Mouse (Mus musculus) embryonic facial prominence, embryonic 10.5 days (tissue): ENCODE results near the gene Hoxb6. TPM values are rescaled to one million over a fixed set of nuclear protein-coding genes. Genes with fewer than 3 reads are reported as not detected.

Source experiments
- DNase-seq: peaks from one replicate; pipeline ENCODE4 v3.0.0-alpha.2; 2017; ENCODE audit warnings: low spot score
- H3K27ac ChIP-seq: fragments of 300-500 bp; sonication (generic); replicated peaks from 2 replicates; pipeline ENCODE4 v1.5.1; 2016; ENCODE audit warnings: mild to moderate bottlenecking
- H3K27me3 ChIP-seq: fragments of 300-500 bp; sonication (generic); replicated peaks from 2 replicates; pipeline ENCODE4 v1.6.1; 2016; ENCODE audit warnings: low read depth, mild to moderate bottlenecking; ENCODE audit not compliant: poor library complexity, severe bottlenecking
- H3K36me3 ChIP-seq: fragments of 300-500 bp; sonication (generic); replicated peaks from 2 replicates; pipeline ENCODE4 v1.6.1; 2016; ENCODE audit warnings: mild to moderate bottlenecking, moderate library complexity
- H3K4me1 ChIP-seq: fragments of 300-500 bp; sonication (generic); 2 replicates; pipeline ENCODE4 v1.6.1; 2016
- H3K4me3 ChIP-seq: fragments of 300-500 bp; sonication (generic); 2 replicates; pipeline ENCODE4 v1.5.1; 2016; ENCODE audit warnings: mild to moderate bottlenecking, moderate library complexity
- H3K9me3 ChIP-seq: fragments of 300-500 bp; sonication (generic); 2 replicates; pipeline ENCODE4 v1.6.1; 2016; ENCODE audit warnings: mild to moderate bottlenecking
- WGBS: fragments of 180-500 bp; shearing (Covaris S2); methylation state at CpG from one replicate; pipeline ENCODE4 v1.1.7; 2016; 5-methylcytosine and 5-hydroxymethylcytosine counted together
- polyA plus RNA-seq: library from polyadenylated mRNA; unstranded; fragments of >200 nt; fragmentation: Nextera tagmentation; extraction: Ambion mirVana; gene quantifications from 2 replicates; pipeline ENCODE4 v1.2.1, GENCODE M21; 2016

The Hoxb6 gene
- polyA plus RNA-seq, 1 experiment from 2014 or later, result not detected

DNA sequence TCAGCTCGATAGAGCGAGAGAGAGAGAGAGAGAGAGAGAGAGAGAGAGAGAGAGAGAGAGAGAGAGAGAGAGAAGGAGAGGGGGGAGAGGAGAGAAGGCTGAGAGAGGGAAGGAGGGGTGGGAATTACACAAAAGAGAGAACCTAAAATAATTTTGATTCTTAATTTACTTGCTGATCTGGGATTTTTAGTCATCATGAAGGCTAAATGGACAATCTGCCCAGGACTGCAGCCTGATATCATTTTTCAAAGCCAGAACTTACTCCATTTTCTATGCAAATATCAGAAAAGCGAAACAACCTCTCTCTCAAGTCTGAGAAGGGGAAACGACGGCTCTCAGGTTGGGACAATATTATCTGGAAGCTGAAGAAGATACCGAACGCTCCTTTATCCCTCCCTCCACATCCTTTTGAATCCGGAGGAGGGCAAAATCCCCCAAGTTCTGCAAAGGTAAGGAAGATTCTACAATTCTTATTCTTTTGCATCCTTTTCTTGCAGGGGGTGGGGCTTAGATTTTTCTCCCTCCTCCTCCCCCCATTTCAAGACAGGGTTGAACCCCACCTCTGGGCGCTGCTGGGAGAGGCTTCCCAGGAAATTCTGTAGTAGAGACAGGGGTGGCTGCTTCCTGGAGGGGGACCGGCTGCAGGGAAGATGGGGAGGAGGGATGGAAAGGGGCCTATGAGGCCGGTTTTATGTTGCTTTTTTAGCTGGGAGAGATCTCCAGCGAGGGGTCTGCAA, 457 bp downstream of the Hoxb6 start:
- Histone ChIP-seq H3K9me3 (no peaks in the 10 kb centered on the region), H3K27ac (no peak overlapping the region), H3K4me3 (no peak overlapping the region), H3K36me3 (no peaks in the 10 kb centered on the region), H3K27me3 (peaks cover 100% of the 10 kb centered on the region), H3K4me1 (no peaks in the 10 kb centered on the region)
- under 1% methylated on average over 12 of the region's 12 CpGs for WGBS
- DNase-seq, result no peak

DNA sequence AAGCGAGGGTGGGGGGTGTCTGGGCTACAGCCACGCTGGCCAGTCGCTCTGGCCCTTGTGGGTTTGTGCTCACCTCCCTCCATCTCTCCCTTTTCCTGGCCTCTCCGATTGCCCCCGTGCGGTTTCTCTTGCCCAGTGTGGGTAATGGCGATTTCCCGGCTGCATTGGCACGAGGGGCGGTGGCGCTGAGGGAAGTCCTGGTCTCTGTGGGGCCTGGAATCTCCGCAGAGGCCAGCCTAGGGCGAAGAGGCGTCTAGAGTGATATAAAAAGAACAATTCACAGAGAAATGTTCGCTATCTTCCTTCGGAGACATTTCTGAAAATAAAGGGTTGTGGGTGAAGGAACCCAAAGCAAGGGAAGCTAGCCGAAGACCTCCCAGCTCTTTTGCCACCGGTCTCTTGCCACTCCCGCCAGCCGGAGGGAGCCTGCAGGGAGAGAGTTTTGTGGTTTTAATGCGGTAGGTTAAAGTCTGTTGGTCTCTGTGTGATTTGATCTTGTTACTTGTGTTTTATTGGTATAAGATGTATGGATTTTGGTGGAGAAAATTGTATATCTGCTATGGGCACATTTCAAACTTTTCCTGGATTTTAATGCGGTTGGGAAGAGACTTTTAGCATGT, 1.1 kb downstream of the Hoxb6 start:
- no peaks in the 10 kb centered on the region for H3K4me1 ChIP-seq
- peaks cover 100% of the 10 kb centered on the region for H3K27me3 ChIP-seq
- no peak overlapping the region for H3K27ac ChIP-seq
- WGBS, result 1% methylated on average over 22 of the region's 22 CpGs
- H3K4me3 ChIP-seq, result no peak overlapping the region
- no peaks in the 10 kb centered on the region for H3K9me3 ChIP-seq
- DNase-seq, result no peak
- H3K36me3 ChIP-seq, result no peaks in the 10 kb centered on the region

DNA sequence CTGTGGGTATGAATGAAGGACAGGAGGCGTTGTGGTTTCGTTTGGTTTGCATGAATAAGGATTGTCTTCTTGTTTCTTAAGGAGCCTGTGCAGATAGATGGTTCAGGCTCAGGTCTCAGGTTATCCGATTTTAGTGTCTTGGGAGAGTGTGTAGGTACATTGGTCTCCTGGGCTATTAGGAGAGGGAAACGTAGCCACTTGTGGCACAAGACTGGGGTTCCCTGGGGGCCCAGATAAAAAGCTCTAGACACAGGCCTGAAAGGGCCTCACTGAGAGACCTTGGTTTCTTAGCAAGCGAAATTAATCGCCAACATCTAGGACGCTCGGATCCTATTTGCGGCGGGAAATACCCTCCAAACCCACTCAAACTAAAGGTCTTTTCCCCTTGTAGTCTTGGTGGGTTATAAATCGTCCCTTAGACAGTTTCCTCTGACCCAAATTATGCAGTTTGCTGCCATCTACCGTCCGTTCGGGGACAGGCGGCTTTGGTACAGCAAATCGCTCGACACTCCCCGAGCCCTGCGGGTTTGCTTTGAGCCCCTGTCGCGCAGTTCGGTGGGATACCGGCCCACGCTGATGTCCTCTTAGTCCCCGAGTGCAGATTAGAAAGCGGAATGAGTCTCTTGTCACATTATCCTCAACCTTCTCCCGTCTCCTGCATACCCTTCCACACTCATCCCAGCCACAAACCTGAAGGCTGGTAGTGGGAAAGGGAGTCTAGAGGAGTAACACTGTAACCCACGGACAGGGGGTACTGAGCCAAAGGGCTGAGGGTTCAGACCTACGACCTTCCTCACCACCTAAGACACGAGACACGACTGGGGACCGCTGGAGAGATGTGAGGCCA, 2.2 kb downstream of the Hoxb6 start:
- peaks cover 4% of the 10 kb centered on the region for H3K4me1 ChIP-seq
- H3K9me3 ChIP-seq, result no peaks in the 10 kb centered on the region
- peak; percentile 82 for DNase-seq
- no peak overlapping the region for H3K4me3 ChIP-seq
- no peak overlapping the region for H3K27ac ChIP-seq
- no peaks in the 10 kb centered on the region for H3K36me3 ChIP-seq
- WGBS, result under 1% methylated on average over 32 of the region's 32 CpGs
- peaks cover 100% of the 10 kb centered on the region for H3K27me3 ChIP-seq

DNA sequence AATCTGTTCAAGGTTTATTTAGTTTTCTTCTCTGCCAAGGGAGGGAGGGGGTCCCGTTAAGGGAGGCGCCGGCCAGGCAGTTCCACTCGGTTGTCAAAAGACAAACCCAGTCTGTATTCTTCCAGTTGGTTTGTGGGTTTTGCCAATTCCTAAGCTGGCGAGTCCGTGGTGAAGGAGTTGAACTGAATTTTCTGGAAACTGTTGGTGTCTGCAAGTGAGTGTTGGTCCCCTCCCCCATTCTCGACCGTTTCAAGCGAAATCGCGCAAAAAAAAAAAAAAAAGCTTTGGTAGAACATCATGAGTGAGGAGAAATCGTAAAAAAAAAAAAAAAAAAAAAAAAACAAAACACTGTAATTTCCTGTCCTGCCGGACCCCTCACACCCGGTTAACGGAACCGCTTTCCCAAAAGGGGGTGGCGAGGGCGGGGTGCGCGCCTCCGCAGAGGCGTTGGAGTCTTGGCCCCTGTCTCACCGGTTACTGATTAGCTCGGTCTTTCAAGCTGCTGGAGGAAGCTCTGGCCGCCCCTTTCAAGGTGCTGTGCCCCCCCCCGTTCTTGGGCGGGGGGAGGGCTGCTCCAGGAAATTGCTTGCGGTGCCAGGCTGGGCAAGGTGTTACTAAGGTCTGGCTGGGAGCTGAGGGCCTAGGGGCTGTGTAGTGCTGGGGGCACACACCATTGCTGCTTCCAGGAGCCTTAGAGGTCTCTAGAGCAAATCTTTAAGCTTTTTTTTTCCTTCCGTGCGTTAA, 3.0 kb downstream of the Hoxb6 start:
- Histone ChIP-seq H3K27ac (no peak overlapping the region), H3K9me3 (no peaks in the 10 kb centered on the region), H3K27me3 (peaks cover 100% of the 10 kb centered on the region), H3K4me3 (no peak overlapping the region), H3K4me1 (peaks cover 6% of the 10 kb centered on the region), H3K36me3 (no peaks in the 10 kb centered on the region)
- 1% methylated on average over 30 of the region's 30 CpGs for WGBS
- DNase-seq, result no peak

DNA sequence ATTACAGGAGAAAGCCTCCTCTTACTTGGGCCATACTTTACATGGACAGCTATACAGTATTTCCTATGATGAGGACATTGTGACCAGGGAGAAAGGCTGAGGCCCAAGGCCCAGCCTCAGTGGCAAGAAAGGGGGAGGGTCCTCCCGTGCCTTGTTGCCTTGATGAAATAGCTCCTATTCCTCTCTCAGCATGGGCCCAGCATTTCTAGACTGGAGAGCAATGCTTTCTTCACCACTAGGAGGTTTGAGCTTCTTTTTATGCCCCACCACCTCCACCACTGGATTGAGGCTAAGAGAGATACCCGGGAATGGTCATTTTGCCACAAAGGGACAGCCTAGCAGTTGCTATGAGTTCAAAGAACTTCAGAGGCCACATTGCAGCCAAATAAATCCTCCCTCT, 4.7 kb downstream of the Hoxb6 start:
- Histone ChIP-seq H3K27me3 (peaks cover 100% of the 10 kb centered on the region), H3K36me3 (no peaks in the 10 kb centered on the region), H3K9me3 (no peaks in the 10 kb centered on the region), H3K27ac (no peak overlapping the region), H3K4me3 (no peak overlapping the region), H3K4me1 (peaks cover 14% of the 10 kb centered on the region)
- under 1% methylated on average over 2 of the region's 2 CpGs for WGBS
- DNase-seq, result no peak

DNA sequence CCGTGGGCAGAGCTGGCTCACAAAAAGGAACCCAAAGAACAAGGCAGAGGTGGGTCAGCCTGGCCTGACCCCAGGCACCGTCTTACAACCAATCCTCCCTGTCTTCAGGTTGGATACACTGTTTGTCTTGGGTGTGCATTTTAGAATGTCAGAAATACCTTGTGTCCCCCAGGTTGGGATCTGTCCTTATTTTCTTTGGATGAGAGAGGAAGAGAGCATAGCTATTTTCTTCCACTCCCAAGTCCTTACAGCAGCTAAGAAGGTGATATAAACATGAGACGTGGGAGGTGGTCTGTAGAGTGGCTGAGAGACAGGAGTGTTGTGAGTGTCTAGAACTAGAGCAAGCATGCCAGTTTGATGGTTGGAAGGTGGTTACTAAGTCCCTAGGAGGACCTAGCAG, 5.2 kb downstream of the Hoxb6 start:
- H3K4me1 ChIP-seq, result peaks cover 14% of the 10 kb centered on the region
- DNase-seq, result no peak
- peaks cover 100% of the 10 kb centered on the region for H3K27me3 ChIP-seq
- no peak overlapping the region for H3K4me3 ChIP-seq
- H3K9me3 ChIP-seq, result no peaks in the 10 kb centered on the region
- H3K36me3 ChIP-seq, result no peaks in the 10 kb centered on the region
- no peak overlapping the region for H3K27ac ChIP-seq
- WGBS, result 1% methylated on average over 3 of the region's 3 CpGs

DNA sequence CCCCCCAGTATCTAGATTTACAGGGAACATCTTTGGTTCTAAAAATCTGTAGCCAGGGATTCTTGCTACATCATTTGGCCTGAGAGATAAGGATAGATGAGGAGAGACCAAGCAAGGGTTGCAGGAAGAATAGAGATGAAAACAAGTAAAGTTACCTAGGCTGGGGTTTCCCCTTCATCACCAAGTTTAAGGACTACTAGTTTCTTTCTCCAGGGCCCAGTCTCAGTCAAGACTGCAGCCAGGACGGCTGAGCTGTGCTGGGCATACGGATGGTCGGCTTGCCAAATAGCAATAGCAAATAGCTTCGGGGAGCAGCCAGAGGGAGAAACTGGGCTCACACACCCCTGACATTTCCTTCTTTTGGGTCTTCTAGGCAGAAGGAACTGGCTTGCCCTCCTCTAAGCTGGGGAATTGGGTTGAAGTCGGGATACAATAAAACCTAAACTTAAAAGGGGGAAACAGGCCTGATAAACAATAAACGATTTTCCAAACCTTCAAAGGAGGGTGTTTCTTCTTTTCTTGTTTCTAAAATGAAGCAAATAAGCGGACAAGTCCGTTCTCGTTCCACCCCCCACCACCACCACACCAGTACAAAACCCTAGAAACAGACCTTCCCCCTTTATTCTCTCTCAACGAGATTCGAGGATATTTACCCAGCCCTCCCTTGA, 5.8 kb downstream of the Hoxb6 start:
- peaks cover 14% of the 10 kb centered on the region for H3K4me1 ChIP-seq
- DNase-seq, result no peak
- WGBS, result 3% methylated on average over 11 of the region's 11 CpGs
- H3K9me3 ChIP-seq, result no peaks in the 10 kb centered on the region
- H3K4me3 ChIP-seq, result no peak overlapping the region
- no peak overlapping the region for H3K27ac ChIP-seq
- no peaks in the 10 kb centered on the region for H3K36me3 ChIP-seq
- H3K27me3 ChIP-seq, result peaks cover 100% of the 10 kb centered on the region

DNA sequence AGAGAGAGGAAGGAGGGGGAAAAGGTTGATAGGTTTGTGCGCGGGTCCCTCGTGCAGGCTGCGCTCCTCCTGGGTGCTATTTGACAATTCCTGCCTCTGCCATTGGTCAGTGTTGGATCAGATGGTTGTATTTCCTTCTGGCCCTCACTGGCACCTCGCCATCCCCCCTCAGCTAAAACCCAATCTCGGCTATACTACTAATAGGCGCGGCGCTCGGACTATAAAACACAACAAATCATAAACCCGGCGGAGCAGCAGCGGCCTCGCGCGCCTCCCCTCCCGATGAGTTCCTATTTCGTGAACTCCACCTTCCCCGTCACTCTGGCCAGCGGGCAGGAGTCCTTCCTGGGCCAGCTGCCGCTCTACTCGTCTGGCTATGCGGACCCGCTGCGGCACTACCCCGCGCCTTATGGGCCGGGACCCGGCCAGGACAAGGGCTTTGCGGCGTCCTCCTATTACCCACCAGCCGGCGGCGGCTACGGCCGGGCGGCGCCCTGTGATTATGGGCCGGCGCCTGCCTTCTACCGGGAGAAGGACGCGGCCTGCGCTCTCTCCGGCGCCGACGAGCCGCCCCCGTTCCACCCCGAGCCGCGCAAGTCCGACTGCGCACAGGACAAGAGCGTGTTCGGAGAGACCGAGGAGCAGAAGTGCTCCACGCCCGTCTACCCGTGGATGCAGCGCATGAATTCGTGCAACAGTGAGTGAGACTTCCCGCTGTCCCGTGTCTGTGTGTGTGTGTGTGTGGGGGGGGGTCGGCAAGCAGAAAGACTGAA, 6.8 kb downstream of the Hoxb6 start:
- WGBS, result under 1% methylated on average over 66 of the region's 66 CpGs
- H3K4me1 ChIP-seq, result peaks cover 21% of the 10 kb centered on the region
- DNase-seq, result peak; percentile 70
- no peak overlapping the region for H3K4me3 ChIP-seq
- no peaks in the 10 kb centered on the region for H3K9me3 ChIP-seq
- H3K27ac ChIP-seq, result no peak overlapping the region
- peaks cover 100% of the 10 kb centered on the region for H3K27me3 ChIP-seq
- no peaks in the 10 kb centered on the region for H3K36me3 ChIP-seq

DNA sequence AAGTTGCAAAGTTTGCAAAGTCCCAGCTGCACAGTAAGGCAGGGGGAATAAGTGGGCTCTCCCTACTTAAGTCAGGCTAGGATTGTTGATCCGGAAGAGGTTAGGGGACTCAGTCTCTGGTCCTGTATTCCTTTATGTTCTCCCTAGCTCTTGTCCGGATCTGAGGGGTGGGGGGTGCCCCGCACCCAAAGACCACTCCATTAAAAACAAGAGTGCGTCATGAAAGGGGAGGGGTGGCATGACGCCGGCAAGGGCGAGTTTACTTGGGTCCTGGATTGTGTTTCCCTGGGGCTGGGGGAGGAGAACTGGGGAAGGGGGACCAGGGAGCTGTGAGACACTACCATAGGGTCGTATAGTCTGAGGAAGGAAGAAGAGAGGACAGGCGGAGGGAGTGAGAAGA, 7.5 kb downstream of the Hoxb6 start:
- peaks cover 100% of the 10 kb centered on the region for H3K27me3 ChIP-seq
- H3K9me3 ChIP-seq, result no peaks in the 10 kb centered on the region
- no peak for DNase-seq
- 1% methylated on average over 9 of the region's 9 CpGs for WGBS
- no peak overlapping the region for H3K4me3 ChIP-seq
- H3K4me1 ChIP-seq, result peaks cover 21% of the 10 kb centered on the region
- no peak overlapping the region for H3K27ac ChIP-seq
- no peaks in the 10 kb centered on the region for H3K36me3 ChIP-seq

DNA sequence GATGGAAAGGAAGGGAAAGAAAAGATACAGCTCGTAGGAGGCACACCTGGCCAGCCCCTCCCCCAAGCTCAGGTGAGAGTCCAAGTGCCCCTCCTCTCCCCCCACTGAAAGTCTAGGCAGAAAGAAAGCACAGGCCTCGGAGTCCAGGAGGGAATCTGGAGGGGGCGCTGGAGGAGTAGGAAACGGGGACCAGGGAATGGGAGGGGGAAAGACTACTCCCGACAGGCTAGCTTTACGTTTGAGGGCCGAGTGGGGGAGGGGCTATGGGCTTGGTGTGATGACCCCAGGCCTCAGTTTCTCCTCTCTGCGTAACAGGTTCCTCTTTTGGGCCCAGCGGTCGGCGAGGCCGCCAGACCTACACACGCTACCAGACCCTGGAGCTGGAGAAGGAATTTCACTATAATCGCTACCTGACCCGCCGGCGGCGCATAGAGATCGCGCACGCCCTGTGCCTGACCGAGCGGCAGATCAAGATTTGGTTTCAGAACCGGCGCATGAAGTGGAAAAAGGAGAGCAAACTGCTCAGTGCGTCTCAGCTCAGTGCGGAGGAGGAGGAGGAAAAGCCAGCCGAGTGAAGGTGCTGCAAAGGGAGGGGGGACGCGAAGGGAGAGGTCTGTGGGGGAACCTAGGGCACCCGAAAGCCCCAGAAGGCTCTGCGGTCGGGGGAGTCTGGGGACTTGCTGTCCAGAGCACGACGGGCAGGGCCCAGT, 8.2 kb downstream of the Hoxb6 start:
- WGBS, result 1% methylated on average over 35 of the region's 35 CpGs
- Histone ChIP-seq H3K27ac (no peak overlapping the region), H3K9me3 (no peaks in the 10 kb centered on the region), H3K36me3 (no peaks in the 10 kb centered on the region), H3K27me3 (peaks cover 100% of the 10 kb centered on the region), H3K4me3 (0 out of 2 replicates have a peak overlapping the region, but pooled peaks have one; percentile 2), H3K4me1 (peaks cover 21% of the 10 kb centered on the region)
- no peak for DNase-seq

DNA sequence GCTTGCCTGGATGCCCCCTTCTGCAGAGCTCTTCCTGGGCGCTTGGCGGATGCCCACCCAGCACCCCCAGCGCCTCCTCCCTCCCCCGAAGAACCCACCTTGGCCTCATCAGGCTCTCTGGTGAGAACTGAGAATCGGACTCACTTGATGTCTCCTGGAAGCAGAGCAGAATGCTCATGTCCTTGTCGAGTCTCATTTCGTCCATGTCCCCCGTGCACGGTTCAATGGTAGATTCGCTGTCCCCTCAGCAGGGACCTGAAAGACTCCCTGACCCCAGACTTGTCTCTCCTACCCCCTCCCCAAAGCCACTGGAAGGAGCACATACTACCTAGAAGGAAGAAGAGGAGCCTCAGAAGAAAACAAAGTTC, 8.8 kb downstream of the Hoxb6 start:
- 2% methylated on average over 10 of the region's 10 CpGs for WGBS
- Histone ChIP-seq H3K36me3 (no peaks in the 10 kb centered on the region), H3K4me1 (peaks cover 21% of the 10 kb centered on the region), H3K27me3 (peaks cover 100% of the 10 kb centered on the region), H3K4me3 (0 out of 2 replicates have a peak overlapping the region, but pooled peaks have one; percentile 2), H3K9me3 (no peaks in the 10 kb centered on the region), H3K27ac (no peak overlapping the region)
- no peak for DNase-seq
